Mouse (Mus musculus) layer of hippocampus, adult 11-12 months (tissue): Measurements from ENCODE around the gene Zfp697.
A peak's percentile ranks its signal among the peaks of the same experiment; 100 is the strongest.
"Not testable (repeated sequence)": the region's sequence is repeated elsewhere in the genome, so short reads cannot be mapped to it uniquely, and the experiment has no call there.

Experiments used
- DNase-seq: peaks from one replicate; pipeline ENCODE4 v3.0.0; 2022; ENCODE audit warnings: low spot score

Zfp697 gene

DNA sequence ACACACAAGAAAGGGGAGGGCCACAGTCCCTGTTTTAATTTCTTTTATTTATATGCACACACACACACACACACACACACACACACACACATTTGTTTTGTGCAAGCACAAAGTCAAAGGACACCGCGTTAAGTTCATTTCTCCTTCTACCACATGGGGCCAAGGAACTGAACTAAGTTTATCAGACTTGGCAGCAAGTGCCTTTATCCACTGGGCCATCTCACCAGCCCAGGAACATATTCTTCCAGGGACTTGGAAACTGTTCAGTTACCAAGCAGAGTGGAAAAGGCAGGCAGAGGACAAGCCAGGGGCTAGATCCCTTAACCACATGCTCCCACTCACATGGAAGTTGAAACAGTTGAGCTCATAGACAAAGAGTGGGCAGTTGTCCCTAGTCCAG lies 13.5 kb upstream of the Zfp697 start:
- no peak for DNase-seq

DNA sequence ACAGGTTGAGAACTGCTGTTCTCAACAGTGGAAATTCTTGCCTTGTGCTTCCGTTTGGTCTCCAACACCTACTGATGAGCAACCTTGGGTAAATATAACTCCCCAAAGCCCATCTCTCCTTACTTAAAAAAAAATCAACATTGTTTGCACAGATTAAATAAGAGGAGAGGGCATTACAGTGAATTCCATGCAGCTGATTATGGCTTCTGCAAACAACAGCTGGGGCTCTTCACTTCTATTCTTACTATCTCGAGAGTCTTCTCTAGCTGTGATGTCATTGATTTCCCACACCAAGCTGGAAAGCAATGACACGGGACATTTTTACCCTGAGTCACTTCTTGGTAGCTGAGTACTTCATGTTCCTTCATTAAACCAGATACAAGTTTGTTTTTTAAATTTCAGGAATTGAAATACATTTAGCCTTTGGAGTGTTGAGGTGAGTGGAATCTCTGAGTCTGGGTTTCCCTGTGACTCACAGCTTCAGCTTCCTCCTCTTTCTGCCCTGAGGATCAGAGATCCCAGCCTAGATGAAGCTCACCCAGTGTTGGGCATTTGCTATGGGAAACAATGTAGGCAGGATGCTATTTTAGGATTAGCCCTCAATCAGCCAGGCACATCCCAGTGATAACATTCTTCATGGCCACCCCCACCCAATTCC lies 8.1 kb upstream of the Zfp697 start:
- DNase-seq: no peak

DNA sequence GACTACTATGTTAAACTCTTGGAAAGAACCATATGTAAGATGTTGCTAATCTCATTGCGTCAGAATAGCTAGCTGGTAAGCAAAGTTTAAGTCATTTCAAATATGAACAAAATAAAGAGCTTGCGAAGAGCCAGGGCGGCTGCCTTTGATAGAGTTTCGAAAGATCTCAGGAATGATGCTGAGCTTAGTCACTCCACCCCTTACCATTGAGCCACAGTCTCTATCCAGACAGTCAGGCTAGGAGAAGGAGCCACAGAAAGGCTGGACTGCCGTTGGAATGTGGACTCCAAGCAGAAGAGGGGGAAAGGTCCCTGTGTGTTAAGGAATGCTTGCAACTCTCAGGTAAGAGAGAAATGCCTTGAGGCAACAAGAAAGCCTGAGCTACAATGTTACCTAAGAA lies 7.3 kb upstream of the Zfp697 start:
- DNase-seq: no peak

DNA sequence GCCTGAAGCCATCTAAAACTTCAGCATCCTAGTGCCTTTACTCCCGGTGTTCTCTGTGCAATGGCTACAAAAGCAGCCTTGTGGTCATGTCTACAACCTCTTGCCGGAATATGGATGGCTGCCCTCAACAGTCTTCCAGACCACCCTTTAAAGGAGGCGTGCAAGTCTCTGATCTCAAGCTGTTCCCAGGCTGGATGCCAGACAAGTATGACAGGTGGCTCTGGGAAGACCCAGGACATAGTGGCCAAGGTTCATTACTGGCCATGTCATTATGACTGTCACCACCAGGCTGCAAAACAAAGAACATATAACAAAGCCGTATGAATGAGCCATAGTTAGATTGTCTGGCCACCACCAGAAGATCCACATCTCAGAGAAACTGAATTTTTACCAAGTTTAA lies 4.0 kb upstream of the Zfp697 start:
- DNase-seq: no peak

DNA sequence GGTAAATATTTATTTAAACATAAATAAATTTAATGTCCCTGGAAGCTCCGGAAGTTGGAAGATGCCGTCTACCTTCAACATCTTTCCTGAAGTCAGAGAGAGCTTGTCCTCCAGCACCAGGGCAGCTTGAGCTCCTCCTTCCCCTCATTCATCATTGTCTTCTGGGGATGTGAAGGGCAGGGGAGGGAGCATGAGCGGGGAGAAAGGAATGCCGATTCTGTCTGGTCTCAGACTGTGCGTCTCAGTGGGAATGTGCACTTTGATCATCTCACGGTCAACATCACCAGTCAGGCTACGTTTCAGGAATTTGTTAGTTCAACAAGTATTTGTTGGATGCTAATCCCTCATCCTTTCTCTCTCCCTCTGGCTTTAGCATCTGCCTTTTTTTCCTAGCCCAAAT lies 3.0 kb upstream of the Zfp697 start:
- DNase-seq: no peak

DNA sequence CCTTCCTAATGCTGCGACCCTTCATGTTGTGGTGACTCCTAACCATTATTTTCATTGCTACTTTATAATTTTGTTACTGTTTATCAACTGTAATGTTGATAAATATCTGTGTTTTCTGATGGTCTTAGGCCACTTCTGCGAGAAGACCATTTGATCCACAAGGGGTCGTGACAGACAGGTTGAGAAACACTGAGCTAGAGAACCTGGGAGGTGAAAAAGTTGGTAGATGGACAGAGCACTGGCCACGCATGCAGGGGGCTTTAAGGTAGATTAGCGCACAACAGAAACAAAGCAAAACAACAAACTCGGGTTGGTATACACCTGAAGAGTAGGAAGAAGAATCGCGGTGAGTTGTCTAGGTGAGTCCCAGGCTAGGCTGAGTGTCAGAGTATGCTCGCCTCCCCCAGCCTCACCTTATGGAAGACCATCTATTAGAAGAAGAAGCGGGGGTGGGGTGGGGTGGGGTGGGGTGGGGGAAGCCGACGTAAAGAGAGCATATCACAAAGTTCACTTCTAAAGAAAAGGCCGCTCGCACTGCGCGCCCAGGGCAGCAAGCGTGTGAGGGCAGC lies 500 bp upstream of the Zfp697 start:
- DNase-seq: no peak

DNA sequence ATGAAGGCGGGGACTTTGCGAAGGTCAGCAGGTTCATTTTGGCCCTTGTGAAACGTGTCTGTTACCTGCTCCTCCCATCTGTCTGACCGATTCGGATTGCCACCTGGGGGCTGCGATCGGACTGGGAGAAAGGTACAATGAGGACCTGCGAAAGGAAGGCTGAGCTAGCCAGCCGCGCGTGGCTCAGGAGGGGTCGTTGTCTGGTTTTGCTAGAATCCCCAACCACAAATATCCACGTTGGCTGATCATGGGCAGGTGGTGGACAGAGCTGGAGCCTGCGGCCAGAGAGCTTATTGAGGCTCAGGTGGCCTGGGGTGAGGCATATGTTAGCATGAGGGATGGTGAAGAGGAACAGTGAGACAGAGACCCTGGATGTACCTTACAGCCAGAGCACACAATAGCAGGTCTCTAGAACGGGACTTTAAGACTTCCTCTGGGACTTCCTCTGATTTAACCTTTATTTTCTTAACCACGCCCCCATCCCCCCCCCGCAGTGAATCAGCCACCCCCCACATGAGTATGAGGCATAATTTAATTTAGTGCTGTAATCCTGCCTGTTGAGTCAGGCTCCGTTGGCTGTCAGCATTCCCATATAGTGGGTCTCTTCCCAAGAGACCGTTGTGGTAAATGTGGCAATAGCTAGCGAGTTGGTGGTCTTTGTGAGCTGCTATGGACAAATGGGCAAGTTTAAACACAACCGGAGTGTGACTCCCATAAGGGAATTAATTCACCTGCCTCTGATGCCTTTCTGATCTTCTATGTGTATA lies 946 bp downstream of the Zfp697 start:
- DNase-seq: no peak

DNA sequence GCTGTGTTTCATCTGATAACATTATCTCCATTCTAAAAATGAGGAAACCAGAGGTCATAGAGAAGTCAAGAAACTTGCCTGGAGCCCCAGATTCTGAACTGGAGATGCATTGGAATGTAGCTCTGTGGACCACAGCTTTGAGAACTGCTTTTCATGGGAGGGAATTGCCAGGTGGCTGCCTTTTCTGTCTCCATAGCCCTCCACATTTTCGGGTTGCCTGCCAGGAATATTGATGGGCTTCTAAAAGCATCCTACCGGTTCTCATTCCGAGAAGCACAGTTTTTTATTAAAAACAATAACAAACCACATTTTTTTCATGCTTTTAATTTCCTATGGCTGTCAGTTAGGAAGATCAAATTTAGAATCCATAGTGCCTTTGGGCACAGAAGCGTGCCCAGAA lies 4.8 kb downstream of the Zfp697 start:
- no peak for DNase-seq

DNA sequence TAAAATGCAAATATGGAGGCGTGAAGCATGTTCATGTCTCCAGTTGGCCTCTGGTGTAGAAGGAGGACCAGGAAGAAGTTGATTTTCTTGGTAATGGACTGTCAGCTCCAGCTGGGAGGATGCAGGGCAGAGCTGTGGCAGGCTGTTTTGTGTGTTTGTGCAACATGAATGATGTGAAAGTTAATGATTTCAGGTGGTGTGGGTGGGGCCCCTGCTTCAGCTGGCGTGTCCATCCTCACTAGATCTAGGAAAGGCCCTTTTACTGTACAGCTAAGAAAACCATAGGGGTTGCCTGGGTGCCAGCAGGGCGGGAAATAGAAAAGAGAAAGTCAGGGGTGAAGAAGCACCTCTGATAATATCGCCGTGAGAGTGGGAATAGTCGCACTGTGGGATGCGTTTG lies 5.5 kb downstream of the Zfp697 start:
- DNase-seq: no peak

DNA sequence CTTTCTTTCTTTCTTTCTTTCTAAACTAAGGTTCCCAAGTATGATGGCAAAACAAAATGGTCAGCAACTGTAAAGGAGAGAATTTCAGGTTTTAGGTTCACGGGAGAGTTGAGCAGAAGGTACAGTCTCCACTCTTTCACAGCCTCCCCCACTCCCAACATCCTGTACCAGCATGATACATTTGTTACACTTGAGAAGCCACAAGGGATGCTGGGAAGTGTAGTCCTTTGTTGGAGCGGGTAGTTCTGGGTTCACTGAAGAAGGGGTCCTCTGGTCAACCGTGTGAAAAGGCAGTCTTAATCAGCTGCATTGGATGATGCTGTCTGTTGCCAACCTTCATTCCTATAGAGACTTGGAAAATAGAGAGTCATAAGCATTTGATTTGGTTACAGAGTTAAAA lies 7.0 kb downstream of the Zfp697 start:
- DNase-seq: no peak

DNA sequence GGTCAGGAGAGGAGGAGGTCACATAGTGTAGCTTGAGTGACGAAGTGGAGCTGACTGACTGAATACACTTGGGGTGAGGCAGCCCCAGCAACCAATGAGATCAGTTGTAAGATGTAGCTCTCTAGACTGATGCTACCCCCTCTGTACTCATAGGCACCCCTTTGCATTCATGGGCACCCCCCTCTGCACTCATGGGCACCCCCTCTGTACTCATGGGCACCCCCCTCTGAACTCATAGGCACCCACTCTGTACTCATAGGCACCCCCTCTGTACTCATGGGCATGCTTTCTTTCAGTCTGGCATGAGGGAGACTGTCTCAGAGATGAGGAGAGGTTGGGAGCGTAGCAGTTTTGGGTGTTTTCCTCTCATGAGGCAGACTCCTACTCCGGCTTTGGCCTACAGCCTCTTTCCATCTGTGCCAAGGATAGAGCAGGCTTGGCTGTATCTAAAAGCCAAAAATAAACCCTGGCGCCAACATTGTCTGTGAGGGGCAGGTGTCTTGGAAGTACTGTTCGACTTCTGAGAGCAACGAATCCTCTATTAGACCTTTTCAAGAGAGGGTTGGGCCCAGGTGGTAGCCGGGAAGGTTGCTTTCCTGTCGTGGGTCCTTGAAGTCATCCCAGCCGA lies 22.1 kb downstream of the Zfp697 start:
- DNase-seq: not testable (repeated sequence)

DNA sequence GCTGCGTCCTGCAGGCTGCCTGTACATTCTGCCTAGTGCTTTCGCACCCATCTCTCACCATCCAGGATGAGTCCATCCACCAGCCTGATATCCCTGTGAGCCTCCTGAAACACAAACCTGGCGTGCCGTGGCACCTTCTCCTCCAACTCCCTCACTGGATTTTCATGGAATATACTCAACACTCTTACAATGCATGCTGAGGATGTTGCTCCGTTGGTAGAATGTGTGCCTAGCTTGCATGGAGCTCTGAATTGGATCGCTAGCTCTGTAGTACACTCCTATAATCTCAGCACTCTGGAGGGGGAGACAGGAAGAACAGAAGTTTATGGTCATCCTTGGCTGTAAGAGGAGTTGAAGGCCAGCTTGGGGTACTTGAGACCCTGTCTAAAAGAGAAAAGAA lies 23.6 kb downstream of the Zfp697 start:
- DNase-seq: not testable (repeated sequence)

DNA sequence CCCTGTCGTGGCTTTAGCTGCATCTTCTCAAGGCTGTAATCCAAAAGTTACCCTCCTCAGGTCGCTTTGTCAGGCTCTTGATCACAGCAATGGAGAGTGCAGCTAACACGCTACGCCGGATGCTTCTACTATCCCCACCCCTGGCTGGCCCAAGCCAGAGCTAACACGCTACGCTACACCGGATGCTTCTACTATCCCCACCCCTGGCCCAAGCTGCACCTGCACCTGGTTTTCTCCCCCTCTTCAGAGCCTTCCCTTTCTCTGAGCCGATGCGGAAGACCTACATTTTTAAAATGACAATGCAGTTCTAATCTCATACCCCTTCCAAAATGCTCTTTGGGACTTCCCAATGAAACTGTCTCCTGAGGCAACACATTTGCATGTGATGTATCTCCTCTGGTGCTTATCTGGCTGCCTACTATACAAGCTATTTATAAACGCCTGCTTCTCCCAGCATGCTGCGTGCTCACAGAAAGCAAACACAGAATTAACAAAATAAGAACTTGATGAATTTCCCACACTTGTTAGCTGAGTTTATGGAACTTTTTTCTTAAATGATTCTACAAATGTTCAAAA lies 24.4 kb downstream of the Zfp697 start:
- DNase-seq: not testable (repeated sequence)

DNA sequence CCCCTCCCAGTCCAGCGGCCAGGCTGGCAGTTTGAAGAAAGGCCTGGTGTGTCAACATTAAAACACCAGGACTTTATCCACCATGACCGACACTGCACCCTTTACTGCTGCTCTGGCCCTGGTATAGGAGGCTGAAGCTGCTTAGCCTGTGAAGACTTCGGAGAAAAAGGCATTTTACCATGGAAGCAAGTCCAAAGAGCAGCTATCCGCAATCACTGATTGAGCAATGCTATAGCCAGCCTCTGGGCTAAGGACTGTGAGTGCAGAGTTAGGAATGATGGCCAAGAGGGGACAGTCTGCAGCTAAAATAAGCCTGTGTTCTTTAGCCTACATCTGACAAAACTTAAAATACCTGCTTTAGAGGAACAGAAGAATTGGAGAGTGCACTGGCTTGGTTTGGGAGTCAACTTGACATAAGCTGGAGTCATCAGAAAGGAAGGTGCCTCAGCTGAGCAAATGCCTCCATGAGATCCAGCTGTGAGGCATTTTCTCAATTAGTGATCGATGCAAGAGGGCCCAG lies 25.1 kb downstream of the Zfp697 start:
- DNase-seq: not testable (repeated sequence)

DNA sequence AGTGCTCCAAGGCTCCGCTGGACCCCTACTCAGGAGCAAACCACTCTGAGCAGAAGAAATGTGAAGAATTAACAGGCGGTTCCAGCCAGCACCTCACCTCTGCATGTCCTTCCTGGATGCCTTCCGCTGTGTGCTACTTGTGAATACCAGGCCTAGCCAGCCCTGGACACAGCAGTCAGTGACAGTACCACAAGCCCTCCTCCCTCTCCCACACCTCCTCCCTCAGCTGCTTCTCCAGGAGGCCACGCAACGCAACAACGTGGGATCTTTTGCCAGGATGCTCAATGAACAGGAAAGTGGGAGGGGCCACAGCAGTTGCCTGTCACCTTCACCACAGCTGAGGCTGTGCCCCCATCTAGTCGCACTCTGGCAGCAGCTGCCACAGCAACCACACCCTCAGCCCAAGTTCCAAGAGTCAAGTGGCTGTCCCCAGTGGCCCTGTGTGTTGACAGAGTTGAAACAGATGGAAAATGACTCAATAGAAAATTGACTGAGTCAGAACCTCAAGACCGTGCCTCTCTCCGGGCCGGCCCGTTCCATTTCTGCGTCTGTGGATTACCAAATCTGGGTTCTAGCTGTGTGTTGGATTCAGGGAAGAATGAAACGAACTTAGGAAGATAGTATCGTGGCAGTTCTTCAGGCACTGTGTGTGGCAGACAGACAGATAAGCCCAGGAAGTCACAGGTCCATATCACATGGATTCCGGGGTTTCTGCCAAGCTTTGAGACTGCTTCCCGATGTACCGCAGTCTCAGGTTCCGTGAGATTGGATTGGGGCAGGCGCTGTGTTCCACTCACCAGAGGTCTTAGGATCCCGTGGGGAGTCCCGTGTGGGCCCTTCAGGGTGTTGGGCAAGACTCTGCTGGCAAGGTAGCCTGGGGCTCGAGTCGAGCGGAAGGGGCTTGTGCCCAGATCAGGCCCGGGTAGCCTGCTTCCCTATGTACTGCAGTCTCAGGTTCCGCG lies 28.6 kb downstream of the Zfp697 start:
- DNase-seq: not testable (repeated sequence)

DNA sequence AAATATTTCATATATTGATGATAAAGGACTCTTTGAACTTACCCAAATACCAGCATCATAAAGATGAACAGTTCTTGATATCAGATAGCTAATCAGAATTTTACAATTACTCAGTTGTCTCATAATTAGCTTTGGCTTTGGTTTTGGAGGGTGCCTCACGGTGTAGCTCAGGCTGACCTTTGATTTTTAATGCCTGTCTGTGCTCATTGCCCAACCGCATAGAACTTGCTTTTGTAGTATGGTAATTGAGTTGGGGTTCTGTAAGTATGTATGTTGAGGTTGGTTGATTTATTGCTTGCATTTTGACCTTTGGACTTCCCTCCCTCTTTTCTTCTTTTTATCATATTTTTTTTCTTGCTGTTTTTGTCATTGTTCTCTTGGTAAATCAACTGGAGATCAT lies 31.5 kb downstream of the Zfp697 start:
- no peak for DNase-seq

DNA sequence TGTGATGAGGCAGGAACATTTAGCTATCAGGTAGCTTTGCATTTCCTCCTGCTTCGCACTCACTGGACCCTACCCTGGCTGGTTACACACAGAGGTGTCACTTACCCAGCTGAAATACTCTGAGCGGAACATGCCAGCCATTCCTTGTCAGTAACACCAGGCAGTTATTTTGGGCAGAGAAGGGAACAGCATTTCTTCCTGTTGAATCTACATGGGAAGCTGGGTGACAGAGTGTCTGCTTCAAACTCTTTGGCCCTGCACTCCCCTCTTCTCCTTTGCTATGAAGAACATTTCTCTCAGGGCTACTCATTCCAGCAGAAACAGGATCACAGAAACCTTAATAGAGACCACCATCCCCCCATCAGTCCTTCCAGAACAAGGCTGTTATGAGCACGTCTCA lies 32.0 kb downstream of the Zfp697 start:
- DNase-seq: no peak

DNA sequence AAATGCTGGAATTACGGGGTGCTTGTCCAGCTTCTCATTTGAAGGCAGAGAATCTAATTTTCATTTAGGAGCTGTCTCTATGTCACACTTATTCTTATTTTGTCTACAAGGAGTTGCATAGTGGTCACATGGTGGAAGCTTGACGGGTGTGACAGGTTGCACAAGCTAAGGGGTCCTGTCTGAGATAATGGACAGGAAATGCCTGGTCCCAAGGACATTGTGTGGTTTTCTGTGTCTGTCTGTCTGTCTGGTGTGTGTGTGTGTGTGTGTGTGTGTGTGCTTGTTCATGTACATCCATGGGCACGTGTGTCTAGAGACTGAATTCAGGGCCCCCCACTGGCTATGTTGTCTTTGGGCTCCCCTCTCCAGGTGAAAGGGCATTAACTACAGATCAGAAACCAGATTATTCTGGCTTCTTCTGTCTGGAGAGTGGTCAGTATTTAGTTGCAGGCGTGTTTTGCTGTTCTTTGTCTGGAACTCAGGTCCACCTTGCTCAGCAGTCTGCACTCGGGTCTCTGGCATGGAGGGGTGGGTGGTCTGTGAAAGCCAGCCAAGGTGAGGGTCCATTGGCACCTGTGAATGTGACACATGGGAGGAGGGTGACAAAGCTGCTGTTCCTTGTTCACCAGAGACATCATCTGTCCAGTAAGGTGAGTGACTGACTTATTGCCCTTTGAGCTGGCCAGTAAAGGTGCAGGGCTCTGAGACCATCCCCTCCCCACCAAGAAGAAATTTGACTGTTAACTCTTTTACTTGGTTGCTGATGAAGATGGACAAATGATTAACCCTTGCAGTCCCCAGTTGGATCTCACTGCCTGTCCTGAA lies 34.4 kb downstream of the Zfp697 start:
- DNase-seq: no peak

DNA sequence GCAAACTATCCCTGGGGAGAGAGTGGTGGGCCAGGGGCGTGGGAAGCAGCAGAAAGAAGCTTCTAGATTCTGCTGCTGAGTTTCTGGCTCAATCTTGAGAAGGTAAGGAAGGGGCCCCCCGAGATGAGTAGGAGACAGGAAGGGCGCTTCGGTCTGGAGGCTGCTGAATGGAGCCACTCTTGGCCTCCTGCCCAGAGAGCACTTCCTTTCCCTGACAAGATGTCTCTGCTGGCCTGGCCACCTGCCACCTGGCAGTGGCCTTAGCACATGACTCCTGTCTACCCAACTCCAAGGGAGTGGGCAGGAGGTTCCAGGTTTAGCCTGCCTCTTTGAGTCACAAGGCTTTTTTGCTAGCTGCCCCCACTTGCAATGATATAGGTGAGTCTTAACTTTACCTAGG lies 35.1 kb downstream of the Zfp697 start:
- peak; percentile 82 for DNase-seq
